29 mouse cellular contexts compared by ENCODE assay signal in the genomic region with DNA sequence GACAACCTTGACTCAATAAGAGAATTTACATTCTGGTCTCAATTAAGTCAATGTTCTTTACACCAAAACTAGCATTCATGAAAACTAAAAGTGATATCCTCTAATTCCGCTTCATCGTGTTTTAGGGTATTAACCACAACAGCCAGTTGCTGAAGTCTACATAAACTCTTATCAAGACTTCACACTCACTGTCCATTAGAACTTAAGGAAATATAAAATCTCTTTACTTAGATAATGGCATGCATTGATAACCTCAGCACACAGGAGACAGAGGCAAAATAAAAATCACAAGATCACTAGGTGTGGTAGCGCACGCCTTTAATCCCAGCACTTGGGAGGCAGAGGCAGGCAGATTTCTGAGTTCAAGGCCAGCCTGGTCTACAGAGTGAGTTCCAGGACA.
"Had no signal": no experiment of that assay in that cellular context is flagged by ENCODE, and none has a peak within 500 bp of the region (broad histone marks: within the 10 kb centered on the region; RNA-seq: fewer than 3 reads in every experiment).

No protein-coding gene starts in this region.

- H3K4me3 ChIP-seq: limb, embryonic 10.5 days; limb, embryonic 12.5 days; limb, embryonic 13.5 days; limb, embryonic 15.5 days; liver, embryonic 12.5 days; liver, embryonic 13.5 days; liver, embryonic 15.5 days; lung, embryonic 15.5 days; megakaryocyte, embryonic 14.5 days; midbrain, embryonic 10.5 days; midbrain, embryonic 12.5 days; midbrain, embryonic 13.5 days; midbrain, embryonic 15.5 days; myocyte had no signal

- H3K9ac ChIP-seq: limb, embryonic 12.5 days; limb, embryonic 13.5 days; limb, embryonic 15.5 days; liver, embryonic 12.5 days; liver, embryonic 13.5 days; liver, embryonic 14.5 days; liver, embryonic 15.5 days; liver, postnatal 0 days; lung, embryonic 14.5 days; lung, embryonic 15.5 days; midbrain, embryonic 12.5 days; midbrain, embryonic 13.5 days; midbrain, embryonic 15.5 days had no signal

- H3K4me1 ChIP-seq: limb, embryonic 10.5 days; limb, embryonic 12.5 days; limb, embryonic 13.5 days; limb, embryonic 15.5 days; lung, embryonic 15.5 days; megakaryocyte, embryonic 14.5 days; midbrain, embryonic 10.5 days; midbrain, embryonic 12.5 days; midbrain, embryonic 13.5 days; midbrain, embryonic 15.5 days had no signal

- H3K9me3 ChIP-seq: limb, embryonic 10.5 days; limb, embryonic 12.5 days; limb, embryonic 13.5 days; limb, embryonic 15.5 days; liver, embryonic 12.5 days; liver, embryonic 13.5 days; liver, embryonic 15.5 days; lung, embryonic 15.5 days; megakaryocyte, embryonic 14.5 days; midbrain, embryonic 10.5 days; midbrain, embryonic 12.5 days; midbrain, embryonic 13.5 days; midbrain, embryonic 15.5 days had no signal

- ATAC-seq: liver, embryonic 12.5 days; liver, postnatal 0 days; lung, postnatal 0 days; midbrain, embryonic 13.5 days; midbrain, embryonic 15.5 days; midbrain, embryonic 16.5 days had no signal

- H3K27me3 ChIP-seq: limb, embryonic 12.5 days; limb, embryonic 13.5 days; limb, embryonic 15.5 days; liver, embryonic 13.5 days; liver, embryonic 15.5 days; lung, embryonic 15.5 days; midbrain, embryonic 12.5 days; midbrain, embryonic 13.5 days; midbrain, embryonic 15.5 days had no signal

- H3K27ac ChIP-seq: limb, embryonic 10.5 days; limb, embryonic 12.5 days; limb, embryonic 13.5 days; limb, embryonic 15.5 days; liver, embryonic 12.5 days; liver, embryonic 13.5 days; liver, embryonic 14.5 days; liver, embryonic 15.5 days; lung, embryonic 15.5 days; macrophage; midbrain, embryonic 10.5 days; midbrain, embryonic 12.5 days; midbrain, embryonic 13.5 days; midbrain, embryonic 15.5 days had no signal

- H3K36me3 ChIP-seq: limb, embryonic 10.5 days; limb, embryonic 12.5 days; limb, embryonic 13.5 days; limb, embryonic 15.5 days; liver, embryonic 12.5 days; liver, embryonic 13.5 days; liver, embryonic 15.5 days; lung, embryonic 15.5 days; midbrain, embryonic 10.5 days; midbrain, embryonic 12.5 days; midbrain, embryonic 15.5 days had no signal

- DNase-seq: left cerebral cortex, postnatal 4 days; liver; liver, embryonic 13.5 days; liver, postnatal 0 days; lung, adult 18-20 months; lung, adult 2 months; lung, embryonic 14.5 days; lung, postnatal 10 days; lung, postnatal 14 days; lung, postnatal 36 days; lung, postnatal 4 days; midbrain, embryonic 14.5 days had no signal
